Mouse (Mus musculus) thymus, postnatal 25 days (tissue): ENCODE results near the gene Dcst1.
A peak's percentile ranks its signal among the peaks of the same experiment; 100 is the strongest.

Experiments
- DNase-seq: peaks from one replicate; pipeline ENCODE4 v3.0.0; 2022

The Dcst1 gene

DNA sequence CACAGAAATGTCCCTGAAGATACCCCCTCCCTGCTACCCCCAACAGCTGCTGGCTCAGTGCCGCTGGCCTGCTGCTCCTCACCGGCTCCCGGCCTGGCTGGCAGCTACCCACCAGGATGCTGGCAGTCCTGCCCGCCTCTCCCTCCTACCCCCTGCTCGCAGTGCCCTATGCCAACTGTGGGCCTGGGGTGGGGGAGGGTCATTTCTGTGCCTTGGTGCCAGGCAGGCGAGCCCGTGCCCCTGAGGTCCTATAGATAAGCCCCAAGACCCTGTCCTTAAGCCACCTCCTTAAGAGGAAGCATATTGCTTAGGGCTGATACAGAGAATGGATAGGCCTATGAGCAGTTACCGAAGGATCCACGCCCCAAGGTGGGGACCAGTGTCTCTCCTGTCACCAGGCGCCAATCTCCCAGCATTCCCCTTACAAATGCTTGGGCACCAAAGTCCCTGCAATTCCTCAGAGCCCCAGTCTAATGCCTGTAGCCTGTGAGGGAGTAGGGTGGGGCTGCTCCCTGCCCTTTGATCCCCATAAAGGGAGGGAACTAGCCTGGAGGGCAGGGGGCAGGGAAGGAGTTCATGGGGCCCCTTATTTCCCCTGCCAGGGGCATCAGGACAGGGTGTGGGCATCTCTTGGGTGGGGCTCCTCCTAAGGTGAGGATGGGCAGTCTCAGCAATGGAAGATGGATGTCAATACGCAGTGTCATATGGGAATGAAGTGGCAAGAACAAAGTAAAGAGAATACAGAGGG, 23.3 kb upstream of the Dcst1 start:
- DNase-seq = no peak

DNA sequence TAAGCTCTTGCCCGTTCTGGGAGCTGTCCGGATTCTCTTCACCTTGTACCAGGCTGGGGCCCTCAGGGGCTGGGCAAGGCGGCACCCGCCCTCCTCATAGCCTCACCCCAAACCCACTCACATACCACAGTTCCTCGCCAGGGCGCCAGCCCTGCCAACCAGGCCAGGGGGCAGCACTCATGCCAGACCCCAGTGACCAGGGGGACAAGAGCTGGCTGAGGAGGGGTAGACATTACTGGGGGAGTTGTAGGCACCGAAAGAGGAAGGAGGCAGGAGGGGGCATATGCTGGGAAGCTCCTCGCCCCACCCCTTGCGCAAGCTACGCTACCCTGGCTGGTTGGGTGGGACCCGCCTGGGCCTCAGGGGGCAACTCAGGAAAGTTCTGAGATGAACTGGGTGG, 22.6 kb upstream of the Dcst1 start:
- DNase-seq = peak; percentile 23

DNA sequence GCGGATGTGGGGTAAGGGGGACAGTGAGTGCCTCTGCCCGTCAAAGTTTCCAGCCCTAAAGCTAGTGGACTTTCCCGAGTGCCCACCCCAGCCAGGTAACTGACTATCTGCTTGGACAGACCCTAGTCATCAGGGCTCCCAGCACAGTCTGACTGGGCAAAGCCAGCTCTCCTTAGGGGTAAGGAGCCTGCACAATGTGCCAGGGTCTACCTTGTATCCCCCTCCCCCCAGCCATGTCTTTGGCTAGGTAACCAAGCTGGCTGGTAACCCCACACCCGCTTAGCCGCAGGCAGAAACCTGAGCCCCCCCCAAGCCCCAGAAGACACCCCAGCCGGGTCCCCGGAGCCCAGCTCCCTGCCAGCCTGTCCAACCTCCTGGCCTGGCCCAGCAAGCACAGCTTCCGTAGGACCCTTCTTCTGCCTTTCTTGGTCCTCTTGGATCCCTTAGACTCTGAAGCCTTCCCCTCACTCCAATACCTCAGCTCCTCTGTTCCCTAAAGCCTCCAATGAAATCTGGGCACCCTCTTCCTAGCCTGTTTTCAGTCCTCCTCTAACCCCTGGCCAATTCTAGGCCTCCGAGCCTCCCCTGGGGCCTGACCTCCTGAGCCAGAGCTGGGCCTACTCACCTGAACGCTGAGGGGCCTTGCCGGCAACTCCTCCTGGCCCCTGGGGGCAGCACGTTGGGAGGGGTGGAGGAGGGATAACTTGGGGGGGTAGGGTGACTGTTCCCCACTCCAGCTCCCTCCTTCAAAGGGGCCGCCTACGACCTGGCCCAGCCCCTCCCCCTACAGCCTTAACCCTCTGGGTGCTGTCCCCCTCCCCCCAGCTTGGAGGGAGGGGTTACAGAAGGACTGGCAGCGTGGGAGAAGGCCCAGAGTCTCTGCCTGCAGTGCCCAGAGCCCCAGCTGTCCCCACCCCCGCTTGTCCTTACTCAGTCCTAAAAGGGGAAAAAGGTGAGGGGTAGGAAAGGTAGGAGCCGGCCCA, 21.7 kb upstream of the Dcst1 start:
- DNase-seq = peak; percentile 47

DNA sequence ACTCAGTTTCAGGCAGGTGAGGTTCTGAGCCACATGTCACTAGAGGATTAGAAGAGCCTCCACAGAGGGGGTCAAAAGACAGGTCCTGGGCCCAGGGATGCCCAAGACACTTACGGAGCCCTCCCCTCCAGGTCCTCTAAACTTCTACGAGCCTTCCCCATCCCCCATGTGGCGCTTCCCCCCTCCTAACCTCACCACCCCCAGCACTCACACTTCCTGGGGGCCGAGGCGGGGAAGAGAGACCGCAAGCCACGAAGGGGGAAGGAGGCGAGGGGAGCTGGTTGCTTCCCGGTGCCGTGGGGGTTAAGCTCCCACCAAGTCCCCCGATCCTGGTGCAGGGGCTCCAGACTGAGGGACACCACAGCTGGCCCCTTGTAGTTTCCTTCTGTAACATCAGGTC, 20.4 kb upstream of the Dcst1 start:
- DNase-seq = peak; percentile 73

DNA sequence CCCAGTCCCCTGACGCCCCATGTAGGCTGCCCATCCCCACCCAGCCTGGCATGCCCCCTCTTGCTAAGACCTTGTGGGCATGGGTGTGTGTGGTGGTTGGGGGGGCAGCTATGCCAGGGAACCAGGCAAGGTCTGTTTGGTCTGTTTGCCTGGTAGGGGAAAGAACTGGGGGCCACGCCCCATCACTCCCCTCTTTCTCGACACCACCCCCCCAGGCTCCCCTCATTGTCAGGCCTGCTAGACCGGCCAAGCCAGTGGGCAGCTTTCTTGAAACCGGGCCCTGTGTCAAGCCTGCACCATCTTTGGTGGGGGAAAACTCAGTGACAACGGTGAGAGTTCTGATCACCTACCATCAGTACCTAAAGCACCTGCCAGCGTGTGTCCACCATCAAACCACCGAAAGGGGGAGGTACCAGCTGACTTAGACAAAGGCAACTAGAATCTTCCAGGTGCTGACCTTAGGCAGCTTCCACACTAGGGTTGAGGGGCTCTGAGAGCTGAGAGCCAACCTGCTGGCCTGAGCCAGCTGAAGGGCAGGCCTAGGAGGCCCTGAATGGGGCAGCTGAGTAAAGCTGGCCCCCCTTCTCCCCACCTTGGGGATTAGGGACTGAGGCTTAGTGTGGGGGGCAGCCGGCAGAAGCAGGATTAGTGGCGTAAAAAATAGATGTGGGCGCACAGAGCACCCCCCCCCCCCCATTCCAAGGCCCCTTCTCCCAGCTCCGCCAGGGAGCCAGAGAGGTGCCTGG, 19.5 kb upstream of the Dcst1 start:
- no peak for DNase-seq

DNA sequence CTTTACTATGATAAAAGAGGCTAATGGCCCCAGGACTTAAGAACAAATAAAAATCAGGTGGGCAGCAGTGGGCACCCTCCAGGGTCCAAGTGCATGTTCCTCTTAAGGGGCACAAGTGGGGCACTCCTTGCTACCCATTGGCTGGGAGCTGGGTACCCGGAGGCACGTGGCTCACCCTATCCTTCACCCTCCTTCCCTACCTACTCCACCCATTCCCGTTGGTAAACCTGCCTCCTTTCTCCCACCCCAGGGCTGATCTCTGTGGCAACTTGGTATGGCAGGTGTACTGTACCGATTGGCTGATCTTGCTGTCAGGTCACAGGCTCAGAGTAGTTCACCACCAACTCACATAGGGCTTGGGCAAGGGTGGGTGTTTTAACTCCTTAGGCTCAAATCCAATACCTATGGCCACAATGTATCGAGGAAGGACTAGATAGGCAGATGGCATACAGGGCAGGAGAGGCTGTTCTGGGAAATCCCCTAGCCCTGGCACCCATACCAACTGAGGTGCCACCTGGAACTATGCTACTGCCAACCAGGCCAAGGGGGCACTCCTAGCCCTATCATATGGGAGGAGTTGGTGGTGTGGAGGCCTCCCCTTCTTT, 18.7 kb upstream of the Dcst1 start:
- no peak for DNase-seq

DNA sequence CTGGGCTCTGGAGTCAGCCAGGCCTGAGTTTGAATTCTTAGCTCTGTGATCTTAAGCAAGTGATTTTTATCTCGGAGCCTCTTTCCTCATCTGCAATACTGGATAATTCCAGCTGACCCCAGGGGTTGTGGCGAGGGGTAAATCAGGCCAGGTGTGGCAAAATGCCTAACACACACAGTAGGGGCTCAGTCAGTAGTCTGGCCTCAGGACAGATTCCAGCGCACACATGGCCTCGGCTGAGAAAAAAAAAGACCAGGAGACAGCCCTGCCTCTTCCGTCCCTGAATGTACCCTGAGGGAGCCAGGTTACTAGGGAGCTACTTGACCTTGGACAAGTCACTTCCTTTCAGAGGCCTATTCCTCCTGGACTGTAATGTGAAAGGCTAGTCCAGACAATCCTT, 17.9 kb upstream of the Dcst1 start:
- no peak for DNase-seq

DNA sequence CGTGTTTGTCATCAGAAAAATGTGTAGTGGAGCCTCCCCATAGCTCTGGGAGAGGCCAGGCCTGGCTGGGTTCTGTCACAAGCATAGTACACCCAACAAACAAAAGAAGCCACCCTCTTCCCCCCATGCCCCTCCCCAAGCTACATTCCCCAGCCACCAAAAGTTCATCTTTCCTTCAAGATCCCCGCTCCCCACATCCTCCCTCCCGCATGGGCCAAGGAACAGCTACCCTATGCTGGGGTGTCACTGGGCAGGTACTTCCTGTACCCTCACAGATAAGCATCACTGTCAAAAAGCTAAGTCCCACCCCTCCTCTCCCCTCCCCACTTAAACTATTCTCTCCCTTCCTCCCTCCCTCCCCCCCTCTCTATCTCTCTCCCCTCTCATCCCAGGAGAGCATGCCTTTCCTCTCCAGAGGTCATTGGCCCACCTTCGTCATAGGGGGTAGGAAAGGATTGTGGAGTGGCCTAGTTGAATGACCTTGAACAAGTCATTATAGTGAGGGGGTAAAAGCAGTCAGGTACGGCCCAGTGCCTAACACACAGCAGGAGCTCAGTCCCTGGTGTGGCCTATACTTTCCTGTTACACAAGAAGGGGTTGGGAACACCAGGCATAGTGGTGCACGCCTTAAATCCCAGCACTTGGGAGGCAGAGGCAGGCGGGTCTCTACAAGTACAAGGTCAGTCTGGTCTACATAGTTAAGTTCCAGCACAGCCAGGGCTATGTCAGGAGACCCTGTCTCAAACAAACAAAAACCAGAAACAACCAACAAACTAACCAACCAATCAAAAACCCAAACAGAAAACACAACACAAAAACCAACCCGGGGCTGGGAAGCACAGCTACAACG, 17.2 kb upstream of the Dcst1 start:
- DNase-seq = peak; percentile 36

DNA sequence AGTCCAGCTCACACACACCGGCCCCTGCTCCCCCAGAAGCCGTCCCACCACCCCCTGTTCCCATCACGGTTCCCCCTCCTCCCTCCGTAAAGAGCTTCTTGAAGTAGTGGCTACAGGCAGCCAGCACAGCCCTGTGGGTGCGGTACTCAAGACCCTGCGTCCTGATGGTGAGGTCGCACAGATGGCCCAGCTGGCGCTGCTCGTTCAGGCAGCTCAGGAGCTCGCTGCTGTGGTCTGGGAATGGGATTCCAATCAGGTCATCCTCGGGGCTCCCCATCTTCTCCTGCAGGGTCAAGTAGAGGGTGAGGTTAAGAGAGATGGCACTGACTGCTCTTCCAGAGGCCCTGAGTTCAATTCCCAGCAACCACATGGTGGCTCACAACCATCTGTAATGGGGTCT, 16.2 kb upstream of the Dcst1 start:
- no peak for DNase-seq

DNA sequence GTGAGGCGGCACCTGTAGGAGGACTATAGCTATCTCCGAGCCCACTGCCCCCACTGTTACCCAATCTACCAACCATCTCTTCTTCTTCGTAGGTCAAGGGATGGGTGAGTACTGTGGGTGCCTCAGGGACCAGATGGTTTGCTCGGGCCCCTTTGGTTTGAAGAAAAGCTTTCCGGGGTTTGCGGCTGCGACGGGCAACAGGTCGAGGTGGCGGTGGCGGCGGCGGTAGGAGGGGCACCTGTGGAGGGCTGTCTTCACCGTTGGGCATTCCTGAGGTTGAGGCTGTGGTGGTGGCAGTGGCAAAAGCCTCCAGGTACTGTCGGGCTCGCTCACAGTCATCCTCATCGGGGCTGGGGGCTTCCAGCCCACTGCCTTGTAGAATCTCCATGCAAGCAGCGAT, 15.7 kb upstream of the Dcst1 start:
- no peak for DNase-seq

DNA sequence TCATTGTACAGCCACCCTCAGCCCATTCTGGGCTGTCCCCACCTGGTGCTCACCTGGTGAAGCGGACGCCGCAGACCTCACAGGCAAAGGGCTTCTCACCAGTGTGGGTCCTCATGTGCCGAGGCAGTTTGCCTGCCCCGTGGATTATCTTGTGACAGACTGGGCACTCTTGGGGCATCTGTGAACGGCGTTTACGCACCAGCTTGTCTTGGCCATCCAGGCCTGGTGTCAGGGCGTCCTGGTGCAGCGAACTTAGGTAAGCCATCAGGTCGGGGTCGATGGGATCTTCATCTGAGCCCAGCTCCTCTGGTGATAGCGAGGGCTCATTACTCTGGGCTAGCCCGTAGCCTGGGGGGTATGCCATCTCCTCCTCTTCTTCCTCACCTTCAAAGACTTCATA, 15.2 kb upstream of the Dcst1 start:
- no peak for DNase-seq

DNA sequence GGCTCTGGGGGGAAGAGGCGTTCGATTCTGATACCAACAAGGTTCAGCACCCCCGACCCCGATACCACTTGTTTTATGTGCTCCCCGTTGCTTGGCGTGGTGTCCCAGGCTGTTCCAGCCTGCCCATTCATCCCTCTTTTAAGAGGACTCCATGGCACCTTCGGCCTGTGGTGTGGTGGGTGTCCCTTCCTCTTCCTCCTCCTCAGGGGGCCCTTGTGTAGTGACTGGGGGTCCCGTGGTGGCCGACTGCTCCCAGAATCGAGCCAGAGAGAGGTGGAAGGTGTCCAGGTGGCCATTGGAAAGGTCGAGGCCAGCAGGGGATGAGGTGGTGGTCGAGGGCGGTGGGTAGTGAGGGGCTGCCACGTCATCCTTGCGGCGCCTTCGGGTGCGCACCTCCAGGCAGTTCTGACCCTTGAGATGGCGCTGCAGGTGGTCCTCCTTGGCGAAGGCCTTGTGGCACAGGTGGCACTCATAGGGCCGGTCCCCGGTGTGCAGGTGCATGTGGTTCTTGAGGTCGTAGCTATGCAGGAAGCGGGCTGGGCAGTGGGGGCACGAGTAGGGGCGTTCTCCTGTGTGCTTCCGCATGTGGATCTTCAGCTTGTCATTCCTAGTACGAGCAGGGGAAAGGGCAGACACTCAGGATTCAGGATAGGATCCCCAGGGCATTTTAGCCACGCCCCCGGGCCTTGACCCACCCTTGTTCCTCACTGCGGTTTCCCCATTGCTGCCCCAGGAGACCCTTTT, 14.5 kb upstream of the Dcst1 start:
- DNase-seq = peak; percentile 58

DNA sequence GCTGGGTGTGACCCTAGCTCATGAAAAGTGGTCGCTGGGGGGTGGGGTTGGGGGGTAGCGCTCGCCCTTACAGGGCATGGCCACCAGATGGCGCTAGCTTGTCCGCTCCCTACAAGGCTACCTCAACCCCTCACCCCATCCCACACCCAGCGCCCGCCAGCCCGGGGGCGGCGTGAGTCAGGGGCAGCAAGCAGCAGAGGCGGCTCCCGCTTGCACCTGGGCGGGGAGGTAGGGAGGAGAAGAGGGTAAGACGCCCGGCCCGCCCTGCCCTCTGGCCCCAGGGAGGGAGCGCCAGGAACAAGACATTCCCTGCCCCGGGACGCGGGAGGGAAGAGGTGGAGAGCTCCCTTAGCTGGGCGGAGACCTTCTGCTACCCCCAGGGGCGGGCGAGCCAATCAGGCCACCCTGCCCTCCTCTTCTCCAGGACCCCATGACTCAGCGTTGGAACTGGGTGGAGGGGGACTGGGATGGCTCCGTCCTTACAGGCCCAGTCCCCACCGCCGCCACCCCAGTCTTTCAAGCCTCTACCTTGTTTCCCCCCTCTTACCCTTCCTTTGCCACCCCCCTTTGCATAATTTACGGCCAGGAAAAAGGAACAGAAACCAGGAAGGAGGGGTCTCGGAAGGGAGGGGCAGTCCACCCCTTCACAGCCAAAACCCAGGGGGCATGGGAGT, 13.5 kb upstream of the Dcst1 start:
- peak; percentile 76 for DNase-seq

DNA sequence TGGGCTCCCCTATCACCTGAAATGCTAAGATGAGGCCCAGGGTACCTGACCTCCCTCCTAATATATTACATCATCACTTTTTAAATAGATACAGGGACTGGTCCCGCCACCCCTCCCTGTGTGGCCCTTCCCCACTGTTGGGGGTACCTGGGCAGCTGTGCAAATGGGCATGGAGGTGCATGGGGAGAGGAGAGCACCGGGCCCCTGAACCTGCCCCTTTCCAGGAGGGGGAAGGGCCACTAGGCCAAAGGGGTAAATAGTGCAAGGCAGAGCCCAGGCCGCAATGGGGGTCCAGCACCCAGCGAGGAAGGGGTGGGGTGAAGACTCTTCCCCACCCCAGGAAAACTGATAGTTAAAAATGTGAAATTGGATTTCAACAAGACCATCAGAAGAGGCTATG, 12.8 kb upstream of the Dcst1 start:
- DNase-seq = no peak

DNA sequence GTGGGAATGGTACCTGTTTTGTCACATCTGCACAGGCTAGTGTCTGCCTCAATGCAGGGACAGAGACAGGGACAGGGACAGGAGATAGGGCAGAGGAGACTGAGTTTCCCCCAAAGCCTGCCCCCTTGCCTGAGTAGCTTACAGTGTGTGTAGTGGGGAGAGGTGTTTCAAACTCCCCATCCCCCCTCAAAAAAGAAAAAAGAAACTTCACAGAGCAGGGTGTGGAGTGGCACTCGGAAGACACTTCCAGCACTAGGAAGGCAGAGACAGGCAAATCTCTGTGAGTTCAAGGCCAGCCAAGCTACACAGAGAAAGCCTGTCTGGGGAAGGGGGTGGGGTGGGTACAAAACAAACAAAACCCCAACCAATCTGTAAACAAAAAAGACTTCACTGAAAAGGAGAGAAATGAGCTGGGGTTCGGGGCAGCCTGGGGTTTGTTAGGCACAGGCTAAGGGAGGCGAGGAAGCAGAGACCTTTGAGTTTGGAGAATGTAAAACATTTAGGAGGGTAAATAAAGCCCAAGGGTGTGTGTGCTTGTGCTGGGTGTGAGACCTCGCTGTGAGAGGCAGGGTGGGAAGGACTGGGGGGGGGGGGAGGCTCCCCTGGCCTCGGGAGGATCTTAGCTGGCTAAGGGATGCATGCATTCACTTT, 8.7 kb upstream of the Dcst1 start:
- no peak for DNase-seq

DNA sequence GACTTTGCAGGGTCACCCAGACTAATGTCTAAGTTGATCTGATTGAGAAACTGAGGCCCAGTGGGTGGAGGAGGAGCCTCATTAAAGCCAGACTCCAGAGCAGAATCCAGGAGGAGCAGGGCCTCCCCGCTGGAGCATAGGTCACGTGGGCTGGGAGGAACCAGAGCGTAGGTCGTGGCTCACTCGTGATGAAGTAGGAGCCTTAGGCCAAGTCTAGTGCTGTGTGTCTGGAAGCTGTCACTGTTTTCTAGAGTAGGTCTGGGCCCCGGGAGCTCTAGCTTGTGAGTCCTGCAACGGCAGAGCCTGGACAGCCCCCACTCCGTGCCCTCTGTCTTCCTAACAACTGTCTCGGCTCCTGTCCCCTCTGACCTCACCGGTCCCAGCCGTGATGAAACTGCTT, 2.3 kb upstream of the Dcst1 start:
- DNase-seq = no peak

DNA sequence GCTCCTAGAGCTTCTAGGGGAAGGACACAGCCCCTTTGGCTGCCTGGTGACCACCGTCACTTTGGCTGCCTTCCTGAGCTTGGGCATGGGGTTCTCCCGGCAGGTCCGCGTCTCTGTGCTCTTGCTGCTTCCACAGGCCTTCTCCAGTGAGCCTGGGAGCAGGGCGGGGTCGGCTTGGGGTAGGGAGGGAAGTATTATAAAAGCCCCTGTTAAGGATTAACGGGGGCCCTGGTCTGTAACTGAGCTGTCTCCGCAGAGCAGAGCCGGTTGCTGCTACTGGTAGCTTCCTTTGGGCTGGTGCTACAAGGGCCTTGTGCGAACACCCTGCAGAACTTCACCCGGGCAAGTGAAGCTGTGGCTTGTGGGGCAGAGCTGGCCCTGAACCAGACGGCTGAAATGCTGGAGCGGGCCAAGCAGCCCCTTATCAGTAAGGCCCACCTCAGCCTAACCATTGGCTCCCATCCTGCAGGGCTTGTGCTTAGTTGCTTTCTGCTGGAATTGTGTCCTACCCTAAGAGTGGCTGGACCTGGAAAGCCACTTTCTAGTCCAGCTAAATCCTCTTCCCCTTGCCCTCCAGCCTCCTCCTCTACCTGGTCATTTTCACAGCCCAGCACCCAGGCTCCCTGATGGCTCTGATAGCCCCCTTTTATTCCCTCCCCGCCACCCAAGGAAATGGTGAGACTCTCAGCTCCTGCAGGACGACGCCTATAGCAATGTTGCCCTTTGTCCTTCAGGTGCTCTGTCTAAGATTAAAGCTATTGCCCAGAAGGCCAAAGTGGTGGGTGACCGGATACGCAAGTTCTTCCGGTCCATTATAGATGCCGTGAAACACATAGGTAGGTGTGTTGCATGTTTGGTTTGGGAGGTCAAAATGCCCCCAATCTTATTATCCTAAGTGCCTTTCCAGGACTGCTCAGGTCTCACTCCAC, 697 bp upstream of the Dcst1 start:
- no peak for DNase-seq

DNA sequence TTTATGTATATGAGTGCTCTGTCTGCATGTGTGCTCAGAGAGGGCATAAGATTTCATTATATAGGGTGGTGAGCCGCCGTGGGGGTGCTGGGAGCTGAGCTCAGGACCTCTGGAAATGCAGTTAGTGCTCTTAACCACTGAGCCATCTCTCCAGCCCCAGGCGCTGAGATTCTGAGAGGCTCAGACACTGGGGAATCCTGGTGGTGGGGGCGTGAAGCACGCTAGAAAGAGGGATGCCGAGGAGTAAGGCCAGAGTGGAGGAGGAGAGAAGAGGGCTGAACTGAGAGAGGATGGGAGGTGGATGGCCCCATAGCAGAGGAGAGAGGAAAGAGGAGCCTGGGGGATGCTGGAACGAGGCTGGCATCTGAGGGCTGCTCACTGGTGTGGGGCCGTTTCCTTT, 422 bp downstream of the Dcst1 start:
- DNase-seq = no peak

DNA sequence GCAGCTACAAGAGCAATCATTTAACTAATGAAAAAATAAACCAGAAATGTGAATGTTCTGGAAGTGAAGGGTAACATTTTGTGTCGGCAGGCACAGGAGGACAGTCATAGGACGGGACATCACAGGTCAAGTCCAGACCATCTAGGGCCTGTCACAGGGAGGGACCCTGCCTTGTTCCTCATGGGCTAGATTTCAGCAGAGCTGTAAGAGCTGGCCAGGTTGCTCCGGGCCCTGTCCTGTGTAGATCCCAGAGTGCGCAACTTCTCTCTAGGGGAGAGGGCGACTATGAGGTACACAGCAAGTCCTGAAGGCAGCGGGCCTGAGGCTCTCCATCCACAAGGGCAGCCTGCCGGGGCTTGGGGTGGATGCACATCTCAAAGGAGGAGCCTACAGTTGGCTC, 3.4 kb downstream of the Dcst1 start, which contains the start of gene Dcst2:
Gene Dcst2, plus strand, starts transcription at position 301 of the 400 bp plus-strand sequence.
- no peak for DNase-seq
